Mouse (Mus musculus): ENCODE measurements around the gene Fam24a. TPM values are rescaled to one million over a fixed set of nuclear protein-coding genes. Genes with fewer than 3 reads are reported as not detected.

Fam24a gene
- polyA plus RNA-seq, 1 experiment = not detected

- H3K4me3 ChIP-seq (ENCODE audit: insufficient read depth, poor library complexity, severe bottlenecking) = no peak overlapping the region
- no peak overlapping the region for H3ac ChIP-seq (ENCODE audit: control insufficient read depth, insufficient read length, low read depth)
- peaks cover 21% of the 10 kb centered on the region for H3K36me3 ChIP-seq (ENCODE audit: control insufficient read depth, insufficient read depth)
- no peaks in the 10 kb centered on the region for H3K27me3 ChIP-seq (ENCODE audit: control insufficient read depth, insufficient read depth, insufficient read length)
- peaks cover 19% of the 10 kb centered on the region for H3K79me2 ChIP-seq (ENCODE audit: control insufficient read depth, insufficient read depth)
- H3K79me3 ChIP-seq (ENCODE audit: low read depth) = peaks cover 11% of the 10 kb centered on the region
- TF ChIP-seq MYOG (IDR thresholded peaks at IDR 0.05; ENCODE audit: control insufficient read depth, extremely low read depth, insufficient read length) = no peak
- no peak for TF ChIP-seq USF1 (IDR thresholded peaks at IDR 0.05; ENCODE audit: low read depth)
- TF ChIP-seq MYOD1 (IDR thresholded peaks at IDR 0.05; ENCODE audit: control insufficient read depth, insufficient read length, low read depth) = no peak
- TF ChIP-seq CTCF (IDR thresholded peaks at IDR 0.05; ENCODE audit: control insufficient read depth, insufficient read depth, insufficient read length) = no peak
- TF ChIP-seq CEBPB (IDR thresholded peaks at IDR 0.05; ENCODE audit: low read depth) = no peak
- TF ChIP-seq MAX (IDR thresholded peaks at IDR 0.05) = no peak
- no peak for TF ChIP-seq FOSL1 (IDR thresholded peaks at IDR 0.05; ENCODE audit: insufficient read depth, low read length, poor library complexity, severe bottlenecking)
Observed at GRCm38 (mm10) chr7:131364131-131364530, 30.5 kb downstream of the Fam24a start.

GRCm38 (mm10) chr7:131370648-131371469, 37.2 kb downstream of the Fam24a start, which contains the start of gene Pstk:
TSS of gene Pstk (plus strand) at chr7:131371141.
- no peaks in the 10 kb centered on the region for H3K36me3 ChIP-seq (ENCODE audit: control insufficient read depth, insufficient read depth)
- H3ac ChIP-seq (ENCODE audit: control insufficient read depth, insufficient read length, low read depth) = peak within 1 kb of the TSS; percentile 78
- peaks cover 7% of the 10 kb centered on the region for H3K79me2 ChIP-seq (ENCODE audit: control insufficient read depth, insufficient read depth)
- no peak for TF ChIP-seq USF1 (IDR thresholded peaks at IDR 0.05; ENCODE audit: low read depth)
- no peak for TF ChIP-seq CEBPB (IDR thresholded peaks at IDR 0.05; ENCODE audit: low read depth)
- TF ChIP-seq CTCF (IDR thresholded peaks at IDR 0.05; ENCODE audit: control insufficient read depth, insufficient read depth, insufficient read length) = peak; percentile 90
- peak within 1 kb of the TSS; percentile 37 for H3K4me3 ChIP-seq (ENCODE audit: insufficient read depth, poor library complexity, severe bottlenecking)
- no peaks in the 10 kb centered on the region for H3K79me3 ChIP-seq (ENCODE audit: low read depth)
- H3K27me3 ChIP-seq (ENCODE audit: control insufficient read depth, insufficient read depth, insufficient read length) = no peaks in the 10 kb centered on the region

- H3K27me3 ChIP-seq (ENCODE audit: control insufficient read depth, insufficient read depth, insufficient read length) = no peaks in the 10 kb centered on the region
- H3K4me3 ChIP-seq (ENCODE audit: insufficient read depth, poor library complexity, severe bottlenecking) = peak overlapping the region; percentile 37
- TF ChIP-seq MAX (IDR thresholded peaks at IDR 0.05) = no peak
- H3ac ChIP-seq (ENCODE audit: control insufficient read depth, insufficient read length, low read depth) = peak overlapping the region; percentile 78
- H3K79me2 ChIP-seq (ENCODE audit: control insufficient read depth, insufficient read depth) = peaks cover 7% of the 10 kb centered on the region
- H3K36me3 ChIP-seq (ENCODE audit: control insufficient read depth, insufficient read depth) = no peaks in the 10 kb centered on the region
- no peaks in the 10 kb centered on the region for H3K79me3 ChIP-seq (ENCODE audit: low read depth)
Observed at GRCm38 (mm10) chr7:131371470-131371860, 37.8 kb downstream of the Fam24a start.

GRCm38 (mm10) chr7:131371880-131372651, 38.4 kb downstream of the Fam24a start:
- Histone ChIP-seq H3ac (ENCODE audit: control insufficient read depth, insufficient read length, low read depth) (no peak overlapping the region), H3K27me3 (ENCODE audit: control insufficient read depth, insufficient read depth, insufficient read length) (no peaks in the 10 kb centered on the region), H3K79me3 (ENCODE audit: low read depth) (no peaks in the 10 kb centered on the region), H3K4me3 (ENCODE audit: insufficient read depth, poor library complexity, severe bottlenecking) (no peak overlapping the region), H3K79me2 (ENCODE audit: control insufficient read depth, insufficient read depth) (peaks cover 7% of the 10 kb centered on the region), H3K36me3 (ENCODE audit: control insufficient read depth, insufficient read depth) (no peaks in the 10 kb centered on the region)
- TF ChIP-seq CEBPB (IDR thresholded peaks at IDR 0.05; ENCODE audit: low read depth) = no peak
- no peak for TF ChIP-seq MYOG (IDR thresholded peaks at IDR 0.05; ENCODE audit: control insufficient read depth, extremely low read depth, insufficient read length)
- TF ChIP-seq MAX (IDR thresholded peaks at IDR 0.05) = no peak
- no peak for TF ChIP-seq CTCF (IDR thresholded peaks at IDR 0.05; ENCODE audit: control insufficient read depth, insufficient read depth, insufficient read length)
- no peak for TF ChIP-seq USF1 (IDR thresholded peaks at IDR 0.05; ENCODE audit: low read depth)

Other genes with a start within 250 kb of the Fam24a start
- gene 4933402N03Rik, start 187.6 kb upstream of the Fam24a start, polyA plus RNA-seq (2012; fragmentation: generic; extraction: Trizol) = not detected
- 0.27 TPM for gene 5430419D17Rik, start 159.5 kb upstream of the Fam24a start, polyA plus RNA-seq (2012; fragmentation: generic; extraction: Trizol)
- not detected for gene Cuzd1, start 11.6 kb upstream of the Fam24a start, polyA plus RNA-seq (2012; fragmentation: generic; extraction: Trizol)
- gene Fam24b, start 4.3 kb upstream of the Fam24a start, polyA plus RNA-seq (2012; fragmentation: generic; extraction: Trizol) = 0.07 TPM
- gene 2310057M21Rik, start 28.9 kb downstream of the Fam24a start, polyA plus RNA-seq (2012; fragmentation: generic; extraction: Trizol) = 12.3 TPM
- 26.7 TPM for gene Pstk, start 37.3 kb downstream of the Fam24a start, polyA plus RNA-seq (2012; fragmentation: generic; extraction: Trizol)
- 4.2 TPM for gene Ikzf5, start 76.7 kb downstream of the Fam24a start, polyA plus RNA-seq (2012; fragmentation: generic; extraction: Trizol)
- 3.5 TPM for gene Acadsb, start 76.7 kb downstream of the Fam24a start, polyA plus RNA-seq (2012; fragmentation: generic; extraction: Trizol)
- gene Hmx3, start 209.0 kb downstream of the Fam24a start, polyA plus RNA-seq (2012; fragmentation: generic; extraction: Trizol) = 0.06 TPM
- gene Hmx2, start 214.9 kb downstream of the Fam24a start, polyA plus RNA-seq (2012; fragmentation: generic; extraction: Trizol) = 2.2 TPM
- 164 TPM for gene Bub3, start 226.4 kb downstream of the Fam24a start, polyA plus RNA-seq (2012; fragmentation: generic; extraction: Trizol)

Data from C2C12 (cell line).